Mouse (Mus musculus): ENCODE results near the gene Actn1. TPM values are rescaled to one million over a fixed set of nuclear protein-coding genes. Genes with fewer than 3 reads are reported as not detected.

The Actn1 gene
- polyA plus RNA-seq, 1 experiment from 2014 or later: 81.7 TPM

DNA sequence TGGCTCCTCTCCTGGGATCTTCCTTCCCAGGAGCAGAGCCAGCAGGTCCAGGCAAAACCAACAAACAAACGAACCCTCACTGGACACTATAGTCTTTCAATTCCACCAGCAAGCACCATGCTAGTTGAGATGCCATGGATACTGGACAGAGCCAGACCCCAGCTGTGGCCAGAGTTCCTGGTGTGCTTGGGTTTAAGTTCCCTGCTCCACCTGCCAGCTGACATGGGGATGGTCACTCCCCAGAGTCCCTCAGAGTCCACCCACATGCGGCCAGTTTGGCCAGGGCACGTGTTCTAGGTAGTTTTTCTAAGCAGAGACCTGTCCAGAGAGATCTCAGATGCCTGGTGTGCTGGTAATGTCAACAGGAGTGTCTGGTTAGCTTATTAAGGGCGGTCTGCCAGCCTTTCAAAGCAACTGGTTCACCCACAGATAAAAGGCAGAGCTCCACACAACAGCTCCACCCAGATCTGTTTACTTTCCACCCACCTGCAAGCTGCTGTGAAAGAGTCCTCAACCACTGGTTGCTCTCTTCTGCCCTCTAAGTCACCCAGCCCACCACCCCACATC, 42.0 kb downstream of the Actn1 start:
- Histone ChIP-seq H3K9me3 (ENCODE audit: control insufficient read depth, low read depth, low read length) (no peaks in the 10 kb centered on the region), H3K9ac (replicated peaks; ENCODE audit: low read depth, low read length) (no peak overlapping the region), H3K27me3 (ENCODE audit: control insufficient read depth, insufficient read depth, low read length) (no peaks in the 10 kb centered on the region), H3K4me2 (replicated peaks; ENCODE audit: low read depth, low read length) (0 out of 2 replicates have a peak overlapping the region, but pooled peaks have one; percentile 12), H3K36me3 (ENCODE audit: control insufficient read depth, insufficient read depth, low read length) (no peaks in the 10 kb centered on the region; the same call in 1 of the 2 replicates), H3K4me1 (ENCODE audit: control insufficient read depth, insufficient read depth, low read length) (peaks cover 71% of the 10 kb centered on the region), H3K27ac (ENCODE audit: low read length) (peak overlapping the region; percentile 86), H3K4me3 (ENCODE audit: low read depth, low read length) (no peak overlapping the region)
- WGBS: 60% methylated on average over 4 of the region's 4 CpGs
- ATAC-seq (ENCODE audit: insufficient number of reproducible peaks, insufficient read depth, low FRiP score, low read depth): peak; percentile 43

DNA sequence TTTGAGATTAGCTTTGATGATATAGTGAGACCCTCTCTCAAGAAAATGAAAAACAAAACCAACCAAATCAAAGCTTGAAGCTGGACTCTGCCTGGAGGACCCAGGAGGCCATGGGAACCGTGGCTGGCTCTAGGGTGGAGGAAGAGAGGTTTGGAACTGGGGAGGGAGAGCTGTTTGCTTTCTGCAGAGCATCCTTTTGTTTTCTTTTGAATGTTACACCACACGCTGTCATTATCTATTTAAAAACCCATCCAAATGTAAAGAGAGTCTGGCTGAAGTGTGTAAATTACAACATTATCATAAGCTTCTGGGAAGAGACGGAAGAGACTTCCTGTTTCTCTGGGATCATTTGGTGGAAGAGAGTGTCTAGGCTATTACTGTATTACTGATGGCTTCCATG, 43.1 kb downstream of the Actn1 start:
- Histone ChIP-seq H3K4me3 (ENCODE audit: low read depth, low read length) (no peak overlapping the region), H3K9ac (replicated peaks; ENCODE audit: low read depth, low read length) (no peak overlapping the region), H3K36me3 (ENCODE audit: control insufficient read depth, insufficient read depth, low read length) (no peaks in the 10 kb centered on the region; the same call in 1 of the 2 replicates), H3K27me3 (ENCODE audit: control insufficient read depth, insufficient read depth, low read length) (no peaks in the 10 kb centered on the region), H3K9me3 (ENCODE audit: control insufficient read depth, low read depth, low read length) (no peaks in the 10 kb centered on the region), H3K4me1 (ENCODE audit: control insufficient read depth, insufficient read depth, low read length) (peaks cover 66% of the 10 kb centered on the region), H3K4me2 (replicated peaks; ENCODE audit: low read depth, low read length) (no peak overlapping the region), H3K27ac (ENCODE audit: low read length) (peak overlapping the region; percentile 86; the same call in 1 of the 2 replicates)
- WGBS: 54% methylated on average over 3 of the region's 3 CpGs
- ATAC-seq (ENCODE audit: insufficient number of reproducible peaks, insufficient read depth, low FRiP score, low read depth): no peak

GRCm38 (mm10) chr12:80216258-80216881, 43.8 kb downstream of the Actn1 start:
- Histone ChIP-seq H3K4me2 (replicated peaks; ENCODE audit: low read depth, low read length) (no peak overlapping the region), H3K9ac (replicated peaks; ENCODE audit: low read depth, low read length) (no peak overlapping the region), H3K4me1 (ENCODE audit: control insufficient read depth, insufficient read depth, low read length) (peaks cover 72% of the 10 kb centered on the region), H3K4me3 (ENCODE audit: low read depth, low read length) (no peak overlapping the region), H3K36me3 (ENCODE audit: control insufficient read depth, insufficient read depth, low read length) (no peaks in the 10 kb centered on the region; the same call in 1 of the 2 replicates), H3K27ac (ENCODE audit: low read length) (peak overlapping the region; percentile 86), H3K9me3 (ENCODE audit: control insufficient read depth, low read depth, low read length) (no peaks in the 10 kb centered on the region), H3K27me3 (ENCODE audit: control insufficient read depth, insufficient read depth, low read length) (no peaks in the 10 kb centered on the region)
- 0 out of 2 replicates have a peak, but pooled peaks have one; percentile 20 for ATAC-seq (ENCODE audit: insufficient number of reproducible peaks, insufficient read depth, low FRiP score, low read depth)
- WGBS: 19% methylated on average over 6 of the region's 6 CpGs

GRCm38 (mm10) chr12:80213810-80214209, 46.4 kb downstream of the Actn1 start:
- Histone ChIP-seq H3K4me1 (ENCODE audit: control insufficient read depth, insufficient read depth, low read length) (peaks cover 60% of the 10 kb centered on the region), H3K27ac (ENCODE audit: low read length) (no peak overlapping the region), H3K9ac (replicated peaks; ENCODE audit: low read depth, low read length) (no peak overlapping the region), H3K27me3 (ENCODE audit: control insufficient read depth, insufficient read depth, low read length) (no peaks in the 10 kb centered on the region), H3K9me3 (ENCODE audit: control insufficient read depth, low read depth, low read length) (no peaks in the 10 kb centered on the region), H3K4me3 (ENCODE audit: low read depth, low read length) (no peak overlapping the region), H3K36me3 (ENCODE audit: control insufficient read depth, insufficient read depth, low read length) (peaks cover 4% of the 10 kb centered on the region; the same call in 1 of the 2 replicates), H3K4me2 (replicated peaks; ENCODE audit: low read depth, low read length) (no peak overlapping the region)
- 60% methylated on average over 8 of the region's 8 CpGs for WGBS
- no peak for ATAC-seq (ENCODE audit: insufficient number of reproducible peaks, insufficient read depth, low FRiP score, low read depth)

DNA sequence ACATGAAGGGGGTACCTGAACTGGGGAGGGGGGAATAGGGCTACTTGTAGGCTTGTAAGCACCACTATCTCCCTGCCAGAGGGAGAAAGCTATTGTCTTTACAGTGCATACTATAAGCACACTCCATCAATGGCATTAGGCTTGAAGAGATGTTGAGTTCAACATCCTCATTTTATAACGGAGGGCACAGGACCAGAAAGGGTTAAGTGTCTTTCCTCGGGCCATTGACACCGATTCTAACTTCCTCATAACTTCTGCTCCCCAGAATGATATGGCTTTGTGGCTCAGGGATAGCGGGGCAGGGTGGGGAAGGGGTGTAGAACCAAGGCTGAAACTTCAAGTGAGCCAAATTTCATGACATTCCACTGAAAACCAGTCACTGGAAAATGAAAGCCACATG, 46.9 kb downstream of the Actn1 start:
- no peak for ATAC-seq (ENCODE audit: insufficient number of reproducible peaks, insufficient read depth, low FRiP score, low read depth)
- Histone ChIP-seq H3K4me2 (replicated peaks; ENCODE audit: low read depth, low read length) (no peak overlapping the region), H3K4me1 (ENCODE audit: control insufficient read depth, insufficient read depth, low read length) (peaks cover 59% of the 10 kb centered on the region), H3K9me3 (ENCODE audit: control insufficient read depth, low read depth, low read length) (no peaks in the 10 kb centered on the region), H3K27me3 (ENCODE audit: control insufficient read depth, insufficient read depth, low read length) (no peaks in the 10 kb centered on the region), H3K36me3 (ENCODE audit: control insufficient read depth, insufficient read depth, low read length) (peaks cover 4% of the 10 kb centered on the region; the same call in 1 of the 2 replicates), H3K9ac (replicated peaks; ENCODE audit: low read depth, low read length) (no peak overlapping the region), H3K4me3 (ENCODE audit: low read depth, low read length) (no peak overlapping the region), H3K27ac (ENCODE audit: low read length) (no peak overlapping the region)
- 50% methylated on average over 4 of the region's 4 CpGs for WGBS

DNA sequence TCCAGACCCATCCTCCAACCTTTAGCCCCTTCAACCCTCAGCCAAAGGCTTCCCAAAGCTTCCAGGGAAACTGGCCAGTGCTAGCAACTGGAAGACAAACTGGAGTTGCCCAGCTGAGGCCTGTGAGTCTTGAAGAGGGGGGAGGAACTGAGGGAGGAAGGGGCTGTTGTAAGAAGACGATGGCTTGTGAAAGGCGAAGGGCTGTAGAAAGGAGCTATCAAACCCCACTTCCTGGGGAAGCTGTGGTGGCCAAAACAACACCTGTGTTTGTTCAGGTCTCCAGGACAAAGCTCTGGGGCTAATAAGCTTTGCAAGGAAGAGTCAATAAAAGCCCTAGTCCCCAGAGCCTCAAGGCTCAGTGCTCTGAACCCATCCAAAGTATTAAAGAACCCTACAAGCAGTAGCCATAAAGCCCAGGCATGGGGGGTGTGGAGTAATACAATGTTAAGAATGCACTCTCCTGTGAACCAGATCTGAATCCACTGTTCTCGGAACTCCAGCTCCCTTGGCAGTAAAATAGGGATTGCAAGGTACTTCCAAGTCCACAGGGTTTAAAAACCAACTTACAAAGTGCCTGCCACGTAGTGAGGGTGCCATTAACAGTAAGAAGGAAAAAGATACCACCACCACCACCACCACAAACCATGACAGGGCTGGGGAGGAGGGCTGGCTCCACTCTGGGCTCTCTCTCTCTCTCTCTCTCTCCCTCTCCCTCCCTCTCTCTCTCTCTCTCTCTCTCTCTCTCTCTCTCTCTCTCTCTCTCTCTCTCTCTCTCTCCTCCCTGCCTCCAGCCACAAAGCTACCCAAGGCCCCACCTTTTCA, 49.2 kb downstream of the Actn1 start:
- H3K4me2 ChIP-seq (replicated peaks; ENCODE audit: low read depth, low read length): no peak overlapping the region
- peaks cover 36% of the 10 kb centered on the region for H3K4me1 ChIP-seq (ENCODE audit: control insufficient read depth, insufficient read depth, low read length)
- peak overlapping the region; percentile 56; the same call in 1 of the 2 replicates for H3K27ac ChIP-seq (ENCODE audit: low read length)
- no peak overlapping the region for H3K9ac ChIP-seq (replicated peaks; ENCODE audit: low read depth, low read length)
- 65% methylated on average over 4 of the region's 4 CpGs for WGBS
- no peaks in the 10 kb centered on the region for H3K9me3 ChIP-seq (ENCODE audit: control insufficient read depth, low read depth, low read length)
- ATAC-seq (ENCODE audit: insufficient number of reproducible peaks, insufficient read depth, low FRiP score, low read depth): no peak
- H3K36me3 ChIP-seq (ENCODE audit: control insufficient read depth, insufficient read depth, low read length): peaks cover 11% of the 10 kb centered on the region; the same call in 1 of the 2 replicates
- H3K27me3 ChIP-seq (ENCODE audit: control insufficient read depth, insufficient read depth, low read length): no peaks in the 10 kb centered on the region
- no peak overlapping the region for H3K4me3 ChIP-seq (ENCODE audit: low read depth, low read length)

DNA sequence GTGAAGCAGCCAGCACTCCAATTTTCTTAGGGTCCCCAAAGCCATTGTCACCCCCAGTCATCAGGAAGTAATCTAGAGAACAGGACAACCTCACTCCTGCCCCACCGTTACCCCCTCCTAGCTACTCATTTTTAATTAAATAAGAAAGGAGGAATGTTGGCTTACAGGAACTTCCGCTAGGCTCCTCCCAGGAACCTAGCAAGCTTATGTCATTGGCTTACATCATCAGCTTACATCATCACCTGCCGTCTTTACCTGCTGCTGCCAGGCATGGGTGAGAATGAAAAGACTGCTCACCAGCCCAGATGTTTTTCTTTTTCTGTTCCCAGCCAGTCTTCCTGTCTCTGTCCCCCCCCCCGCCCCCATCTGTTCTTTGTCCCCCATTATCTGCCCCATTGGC, 50.3 kb downstream of the Actn1 start:
- no peak overlapping the region for H3K4me2 ChIP-seq (replicated peaks; ENCODE audit: low read depth, low read length)
- H3K4me3 ChIP-seq (ENCODE audit: low read depth, low read length): no peak overlapping the region
- peaks cover 32% of the 10 kb centered on the region for H3K4me1 ChIP-seq (ENCODE audit: control insufficient read depth, insufficient read depth, low read length)
- no peaks in the 10 kb centered on the region for H3K9me3 ChIP-seq (ENCODE audit: control insufficient read depth, low read depth, low read length)
- H3K36me3 ChIP-seq (ENCODE audit: control insufficient read depth, insufficient read depth, low read length): peaks cover 18% of the 10 kb centered on the region; the same call in 1 of the 2 replicates
- peak overlapping the region; percentile 56; the same call in 1 of the 2 replicates for H3K27ac ChIP-seq (ENCODE audit: low read length)
- H3K9ac ChIP-seq (replicated peaks; ENCODE audit: low read depth, low read length): no peak overlapping the region
- ATAC-seq (ENCODE audit: insufficient number of reproducible peaks, insufficient read depth, low FRiP score, low read depth): no peak
- no peaks in the 10 kb centered on the region for H3K27me3 ChIP-seq (ENCODE audit: control insufficient read depth, insufficient read depth, low read length)
- 86% methylated on average over 4 of the region's 4 CpGs for WGBS

GRCm38 (mm10) chr12:80208126-80208820, 51.9 kb downstream of the Actn1 start:
- no peaks in the 10 kb centered on the region for H3K27me3 ChIP-seq (ENCODE audit: control insufficient read depth, insufficient read depth, low read length)
- no peaks in the 10 kb centered on the region for H3K9me3 ChIP-seq (ENCODE audit: control insufficient read depth, low read depth, low read length)
- no peak overlapping the region for H3K4me3 ChIP-seq (ENCODE audit: low read depth, low read length)
- H3K4me1 ChIP-seq (ENCODE audit: control insufficient read depth, insufficient read depth, low read length): peaks cover 23% of the 10 kb centered on the region
- no peak overlapping the region for H3K4me2 ChIP-seq (replicated peaks; ENCODE audit: low read depth, low read length)
- peaks cover 29% of the 10 kb centered on the region; the same call in 1 of the 2 replicates for H3K36me3 ChIP-seq (ENCODE audit: control insufficient read depth, insufficient read depth, low read length)
- peak overlapping the region; percentile 73; the same call in 1 of the 2 replicates for H3K27ac ChIP-seq (ENCODE audit: low read length)
- WGBS: 42% methylated on average over 19 of the region's 19 CpGs
- no peak overlapping the region for H3K9ac ChIP-seq (replicated peaks; ENCODE audit: low read depth, low read length)
- no peak for ATAC-seq (ENCODE audit: insufficient number of reproducible peaks, insufficient read depth, low FRiP score, low read depth)

Measured in stomach, embryonic 14.5 days (tissue).